Mouse (Mus musculus): Measurements from ENCODE around the gene Eps15. TPM values are rescaled to one million over a fixed set of nuclear protein-coding genes. Genes with fewer than 3 reads are reported as not detected.

Gene Eps15
- polyA plus RNA-seq, 1 experiment = 54.0 TPM

DNA sequence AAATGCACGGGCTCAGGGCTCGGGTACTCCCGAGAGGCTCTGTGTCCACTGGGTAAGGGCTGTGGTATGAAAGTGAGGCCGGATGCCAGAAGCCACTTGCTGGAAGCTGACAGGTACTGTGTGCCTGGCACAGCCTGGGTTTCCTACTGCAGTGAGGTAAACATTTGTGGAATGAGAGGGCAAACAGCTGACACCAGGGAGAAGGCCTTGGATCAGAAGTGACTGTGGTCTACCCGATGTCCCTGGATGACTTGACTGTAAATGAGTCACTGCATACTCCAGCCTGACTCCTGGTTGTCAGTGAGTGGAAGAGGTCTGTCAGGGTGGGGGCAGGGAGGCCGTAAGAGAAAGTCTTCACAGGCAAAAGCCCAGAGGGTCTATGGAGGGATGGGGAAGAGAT, 153.6 kb downstream of the Eps15 start:
- Histone ChIP-seq H3K27ac (ENCODE audit: control insufficient read depth, insufficient read depth, low read depth, low read length, poor library complexity) (no peak overlapping the region), H3K4me3 (replicated peaks; ENCODE audit: control insufficient read depth, low read depth, low read length) (no peak overlapping the region), H3K4me1 (ENCODE audit: control insufficient read depth, insufficient read depth, low read length) (no peaks in the 10 kb centered on the region)
- TF ChIP-seq CTCF (IDR thresholded peaks at IDR 0.05; ENCODE audit: control insufficient read depth, insufficient read depth, low read length) (no peak), POLR2A (IDR thresholded peaks at IDR 0.05; ENCODE audit: borderline replicate concordance, control insufficient read depth, low read depth, low read length) (no peak)
- 77% methylated on average over 6 of the region's 6 CpGs for WGBS

DNA sequence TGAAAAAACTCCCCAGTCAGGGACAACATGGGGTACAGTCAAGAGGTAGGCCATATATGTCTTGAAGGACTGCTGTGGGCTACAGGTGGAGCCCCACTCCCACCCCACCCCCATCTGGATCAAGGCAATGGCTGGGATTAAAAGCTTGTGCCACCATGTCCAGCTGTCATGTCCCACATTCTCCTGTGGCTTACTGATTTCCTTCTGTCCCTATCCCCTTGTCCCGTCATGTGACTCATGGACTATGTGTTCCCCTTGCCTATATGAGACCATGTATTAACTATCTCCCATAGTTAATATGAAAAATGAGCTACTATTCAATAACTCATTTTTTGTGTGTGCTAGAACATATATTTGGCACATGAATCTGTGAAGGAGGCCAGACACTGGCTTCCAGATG, 154.2 kb downstream of the Eps15 start:
- TF ChIP-seq POLR2A (IDR thresholded peaks at IDR 0.05; ENCODE audit: borderline replicate concordance, control insufficient read depth, low read depth, low read length) (no peak), CTCF (IDR thresholded peaks at IDR 0.05; ENCODE audit: control insufficient read depth, insufficient read depth, low read length) (no peak)
- 79% methylated on average over 1 of the region's 1 CpGs for WGBS
- Histone ChIP-seq H3K27ac (ENCODE audit: control insufficient read depth, insufficient read depth, low read depth, low read length, poor library complexity) (no peak overlapping the region), H3K4me3 (replicated peaks; ENCODE audit: control insufficient read depth, low read depth, low read length) (no peak overlapping the region), H3K4me1 (ENCODE audit: control insufficient read depth, insufficient read depth, low read length) (peaks cover 1% of the 10 kb centered on the region; the same call in 1 of the 2 replicates)

Other genes starting within 250 kb of the Eps15 start
- 27.8 and 35.3 TPM in 2 replicates for gene Osbpl9, start 78.0 kb upstream of the Eps15 start, polyA plus RNA-seq (2011; ENCODE audit: insufficient read depth, insufficient read length, low replicate concordance, missing spikeins)
- 0.99 and 3.1 TPM in 2 replicates for gene Calr4, start 45.8 kb upstream of the Eps15 start, polyA plus RNA-seq (2011; ENCODE audit: insufficient read depth, insufficient read length, low replicate concordance, missing spikeins)
- gene Ttc39a, start 126.4 kb downstream of the Eps15 start, polyA plus RNA-seq (2011; ENCODE audit: insufficient read depth, insufficient read length, low replicate concordance, missing spikeins) = 3.4 and 4.0 TPM in 2 replicates
- gene Rnf11, start 204.5 kb downstream of the Eps15 start, polyA plus RNA-seq (2011; ENCODE audit: insufficient read depth, insufficient read length, low replicate concordance, missing spikeins) = 32.8 and 39.8 TPM in 2 replicates

Measured in bone marrow, adult 2 months (tissue).